Mouse (Mus musculus): ENCODE results near the gene Igbp1.

The Igbp1 gene

GRCm38 (mm10) chrX:100494068-100494978 lies at the start of gene Igbp1:
Gene Igbp1 (plus strand): TSS chrX:100494291.
- DNase-seq (ENCODE audit: low read depth in 1 of 2, low spot score in 2 of 2) = peak; percentile 42 to 67

- no peak for DNase-seq (ENCODE audit: low read depth in 1 of 2, low spot score in 2 of 2)
These were observed 26.0 kb upstream of the Igbp1 start for GRCm38 (mm10) chrX:100468047-100468446.

- DNase-seq (ENCODE audit: low read depth in 1 of 2, low spot score in 2 of 2) = no peak
These were observed 24.0 kb upstream of the Igbp1 start for GRCm38 (mm10) chrX:100470126-100470525.

GRCm38 (mm10) chrX:100471491-100471890 lies 22.6 kb upstream of the Igbp1 start:
- DNase-seq (ENCODE audit: low read depth in 1 of 2, low spot score in 2 of 2) = no peak

- DNase-seq (ENCODE audit: low read depth in 1 of 2, low spot score in 2 of 2) = no peak
These were observed 18.4 kb upstream of the Igbp1 start for GRCm38 (mm10) chrX:100475569-100476223.

GRCm38 (mm10) chrX:100480317-100480716 lies 13.8 kb upstream of the Igbp1 start:
- DNase-seq (ENCODE audit: low read depth in 1 of 2, low spot score in 2 of 2) = peak; percentile 9 to 10

- no peak for DNase-seq (ENCODE audit: low read depth in 1 of 2, low spot score in 2 of 2)
These were observed 507 bp upstream of the Igbp1 start for GRCm38 (mm10) chrX:100493500-100494067.

- no peak for DNase-seq (ENCODE audit: low read depth in 1 of 2, low spot score in 2 of 2)
These were observed 10.2 kb downstream of the Igbp1 start for GRCm38 (mm10) chrX:100504175-100504851.

GRCm38 (mm10) chrX:100508164-100508563 lies 14.1 kb downstream of the Igbp1 start:
- no peak for DNase-seq (ENCODE audit: low read depth in 1 of 2, low spot score in 2 of 2)

GRCm38 (mm10) chrX:100509921-100510320 lies 15.8 kb downstream of the Igbp1 start:
- no peak for DNase-seq (ENCODE audit: low read depth in 1 of 2, low spot score in 2 of 2)

GRCm38 (mm10) chrX:100516683-100517082 lies 22.6 kb downstream of the Igbp1 start:
- no peak for DNase-seq (ENCODE audit: low read depth in 1 of 2, low spot score in 2 of 2)

GRCm38 (mm10) chrX:100517626-100518025 lies 23.5 kb downstream of the Igbp1 start:
- DNase-seq (ENCODE audit: low read depth in 1 of 2, low spot score in 2 of 2) = no peak

GRCm38 (mm10) chrX:100518532-100518931 lies 24.4 kb downstream of the Igbp1 start:
- DNase-seq (ENCODE audit: low read depth in 1 of 2, low spot score in 2 of 2) = no peak

- no peak for DNase-seq (ENCODE audit: low read depth in 1 of 2, low spot score in 2 of 2)
These were observed 30.4 kb downstream of the Igbp1 start, which contains the start of gene Dgat2l6 for GRCm38 (mm10) chrX:100524471-100524870. Gene Dgat2l6 (plus strand): TSS chrX:100524838.

GRCm38 (mm10) chrX:100556026-100556425 lies 61.9 kb downstream of the Igbp1 start:
- DNase-seq (ENCODE audit: low read depth in 1 of 2, low spot score in 2 of 2) = no peak

- DNase-seq (ENCODE audit: low read depth in 1 of 2, low spot score in 2 of 2) = no peak
These were observed 71.6 kb downstream of the Igbp1 start for GRCm38 (mm10) chrX:100565696-100566095.
